Mouse (Mus musculus): ENCODE data around the gene BC035947. TPM values are rescaled to one million over a fixed set of nuclear protein-coding genes. Genes with fewer than 3 reads are reported as not detected.
"Not testable (repeated sequence)": the region's sequence is repeated elsewhere in the genome, so short reads cannot be mapped to it uniquely, and the experiment has no call there.

The BC035947 gene
- total RNA-seq (2015; ENCODE audit: low replicate concordance) = not detected in 2 replicates
- total RNA-seq (2017; ENCODE audit: low replicate concordance) = not detected in 2 replicates

DNA sequence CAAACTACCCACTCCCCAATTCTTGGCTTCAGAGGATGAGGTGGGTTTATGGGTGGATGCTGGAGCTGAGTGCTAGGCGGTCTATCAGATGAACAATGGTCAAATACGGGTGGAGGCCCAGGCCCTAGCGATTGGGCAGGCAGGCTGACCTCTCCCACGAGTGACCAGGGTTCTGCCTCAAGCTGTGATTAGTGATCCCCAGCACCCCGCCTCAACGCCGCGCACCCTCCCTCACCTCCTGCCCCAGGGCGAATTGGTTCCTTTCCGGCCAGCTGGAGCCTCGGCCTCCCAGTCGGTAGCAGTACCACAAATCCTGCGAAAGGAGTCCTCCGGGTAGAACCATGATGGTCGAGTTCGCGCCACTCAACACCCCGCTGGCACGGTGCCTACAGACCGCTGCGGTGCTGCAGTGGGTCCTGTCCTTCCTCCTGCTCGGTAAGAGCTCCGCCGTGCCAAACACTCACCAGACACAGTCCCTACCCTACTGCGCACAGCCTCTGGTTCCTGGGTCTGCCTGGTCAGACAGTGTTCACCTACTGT is at the start of gene BC035947:
TSS of gene BC035947 (minus strand) at position 538 of the 540 bp plus-strand sequence.
- ATAC-seq (replicated peaks; ENCODE audit: low FRiP score, poor library complexity, severe bottlenecking) = no peak

DNA sequence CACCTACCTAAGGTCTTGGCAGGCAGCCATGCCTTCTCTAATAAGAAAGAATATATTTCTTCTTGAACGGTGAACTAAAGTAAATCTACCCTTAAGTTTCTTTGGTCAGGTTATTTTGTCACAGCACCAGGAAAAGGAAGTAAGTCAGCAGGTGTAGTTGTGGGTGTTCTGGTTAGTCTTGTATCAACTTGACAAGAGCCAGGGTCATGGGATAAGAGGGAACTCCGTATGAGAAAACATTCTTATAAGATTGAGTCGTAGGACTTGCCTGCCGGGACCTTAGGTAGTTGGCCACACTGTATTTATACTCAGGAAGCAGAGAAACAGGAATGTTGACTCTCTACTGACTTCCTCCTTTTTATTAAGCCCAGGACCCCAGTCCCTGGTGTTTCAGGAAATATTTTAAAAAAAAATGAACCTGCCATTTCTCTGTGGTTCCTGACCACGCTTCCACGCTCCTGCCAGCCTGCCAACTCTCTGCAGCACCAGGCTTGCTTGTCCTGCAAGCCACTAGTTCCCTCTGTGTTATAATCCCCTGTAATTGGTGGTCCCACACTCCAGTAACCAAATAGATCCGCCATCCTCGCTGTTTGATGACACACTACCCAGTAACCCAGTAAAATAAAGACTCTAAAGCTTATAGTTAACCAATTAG is 42.2 kb upstream of the BC035947 start:
- no peak for ATAC-seq (replicated peaks; ENCODE audit: low FRiP score, poor library complexity, severe bottlenecking)

DNA sequence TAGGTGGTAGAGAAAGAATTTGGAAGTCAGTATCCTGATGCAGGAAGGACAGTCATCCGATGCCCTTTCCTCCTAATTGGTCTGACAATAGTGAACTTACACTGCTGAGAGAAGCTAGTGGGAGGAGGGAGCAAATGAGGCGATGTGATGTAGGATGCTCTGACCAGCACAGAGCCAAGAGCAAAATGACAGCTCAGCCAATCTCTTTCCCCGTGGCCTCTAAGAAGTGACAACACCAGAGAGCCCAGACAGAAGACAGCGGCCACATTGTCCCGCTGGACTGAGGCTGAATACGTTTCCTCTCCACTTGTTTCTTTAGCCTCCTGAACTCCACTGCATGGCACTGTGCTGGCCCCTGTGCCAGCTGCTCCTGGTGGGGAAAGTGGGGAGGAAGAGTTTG is 37.0 kb upstream of the BC035947 start:
- no peak for ATAC-seq (replicated peaks; ENCODE audit: low FRiP score, poor library complexity, severe bottlenecking)

DNA sequence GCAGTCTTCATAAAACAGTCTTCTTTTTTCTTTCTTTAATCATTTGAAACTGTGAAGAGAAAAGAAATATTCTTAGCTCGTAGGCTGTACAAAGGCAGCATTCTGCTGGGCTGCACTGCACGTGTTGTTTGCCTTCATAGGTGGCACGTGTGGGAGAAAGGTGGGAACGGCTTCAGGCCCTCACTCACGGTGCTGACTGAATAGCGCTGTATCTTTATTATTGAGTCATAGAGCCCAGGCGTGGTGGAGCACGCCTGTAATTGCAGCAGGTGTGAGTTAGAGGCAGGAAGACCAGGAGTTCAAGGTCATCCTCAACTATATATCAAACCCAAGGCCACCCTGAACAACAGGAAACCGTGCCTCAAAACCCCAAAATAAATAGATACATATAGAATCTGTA is 34.3 kb upstream of the BC035947 start:
- ATAC-seq (replicated peaks; ENCODE audit: low FRiP score, poor library complexity, severe bottlenecking) = no peak

DNA sequence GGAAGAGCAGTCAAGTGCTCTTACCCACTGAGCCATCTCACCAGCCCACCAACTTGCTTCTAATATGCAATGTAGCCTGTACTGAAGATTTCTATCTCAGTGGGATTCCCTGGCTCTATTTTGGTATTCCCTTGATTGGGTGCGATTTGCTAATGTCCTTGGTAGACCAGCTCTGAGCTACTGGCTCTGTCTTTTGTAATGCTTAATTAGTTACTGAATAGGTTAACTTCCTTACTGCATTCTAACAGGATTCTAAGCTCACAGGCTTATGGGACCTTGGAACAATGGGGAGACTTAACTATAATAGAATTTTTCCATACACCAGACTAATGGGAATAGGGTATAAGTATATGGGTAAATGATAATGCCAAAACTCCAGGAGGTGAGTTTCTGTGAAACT is 31.7 kb upstream of the BC035947 start:
- ATAC-seq (replicated peaks; ENCODE audit: low FRiP score, poor library complexity, severe bottlenecking) = not testable (repeated sequence)

DNA sequence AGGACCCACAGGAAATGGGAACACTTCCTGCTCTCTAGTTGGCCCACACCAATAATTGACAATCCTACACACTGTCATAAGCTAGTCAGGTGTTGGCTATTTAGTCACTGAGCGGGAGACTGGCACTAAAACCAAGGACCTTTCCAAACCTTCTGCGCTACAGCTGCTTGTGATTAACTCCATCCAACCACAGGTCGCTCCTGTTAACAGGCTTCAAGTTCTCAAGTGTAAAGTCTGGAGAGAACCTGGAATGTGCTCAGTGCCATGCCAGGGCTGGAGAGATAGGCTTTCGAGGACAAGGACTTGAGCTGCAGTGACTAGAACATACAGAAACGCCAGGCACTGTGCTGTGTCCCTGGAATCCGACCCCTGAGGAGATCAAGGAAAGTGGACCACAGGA is 27.2 kb upstream of the BC035947 start:
- no peak for ATAC-seq (replicated peaks; ENCODE audit: low FRiP score, poor library complexity, severe bottlenecking)

DNA sequence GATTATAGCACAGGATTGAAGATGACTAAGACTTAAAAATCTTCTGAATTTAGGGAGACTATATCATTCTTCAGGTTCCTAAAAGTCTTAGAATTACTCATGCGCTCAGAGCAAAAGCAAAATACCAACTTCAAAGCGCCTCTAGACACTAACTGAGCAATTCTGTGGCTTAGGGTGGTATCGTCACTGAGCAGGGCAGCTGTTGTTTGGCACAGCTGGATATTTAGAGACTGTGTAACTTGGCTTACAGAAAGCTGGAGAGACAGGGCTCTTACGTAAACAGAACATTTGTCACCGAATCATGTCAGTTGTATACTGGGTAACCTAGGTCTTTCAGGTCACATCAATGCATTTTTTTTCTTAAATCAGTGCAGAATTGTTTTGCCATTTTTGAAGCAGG is 26.4 kb upstream of the BC035947 start:
- ATAC-seq (replicated peaks; ENCODE audit: low FRiP score, poor library complexity, severe bottlenecking) = no peak

DNA sequence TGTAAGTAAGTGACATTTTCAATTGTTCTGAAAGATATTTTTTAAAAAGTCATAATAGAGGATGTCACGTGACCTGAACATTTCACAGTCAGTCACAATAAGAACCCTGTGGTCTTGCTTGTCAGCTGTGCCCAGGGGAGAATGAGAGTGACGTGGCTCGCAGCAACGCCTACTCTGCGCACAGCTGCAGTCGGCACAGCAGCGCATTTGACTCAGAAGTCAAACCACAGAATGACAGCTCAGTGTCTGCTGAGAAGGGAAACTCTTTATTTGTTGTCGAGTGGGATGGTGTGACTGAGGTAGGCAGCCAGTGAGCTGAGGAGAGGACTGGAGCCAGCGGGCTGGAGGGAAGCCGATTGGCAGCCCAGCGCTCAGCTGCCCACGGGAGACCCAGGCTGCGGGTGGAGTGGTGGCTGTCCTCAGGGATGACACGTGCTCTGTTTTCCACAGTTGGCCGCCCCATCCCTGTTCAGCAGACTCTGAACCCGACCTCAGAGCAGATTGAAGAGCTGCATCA is 25.6 kb upstream of the BC035947 start:
- ATAC-seq (replicated peaks; ENCODE audit: low FRiP score, poor library complexity, severe bottlenecking) = no peak

DNA sequence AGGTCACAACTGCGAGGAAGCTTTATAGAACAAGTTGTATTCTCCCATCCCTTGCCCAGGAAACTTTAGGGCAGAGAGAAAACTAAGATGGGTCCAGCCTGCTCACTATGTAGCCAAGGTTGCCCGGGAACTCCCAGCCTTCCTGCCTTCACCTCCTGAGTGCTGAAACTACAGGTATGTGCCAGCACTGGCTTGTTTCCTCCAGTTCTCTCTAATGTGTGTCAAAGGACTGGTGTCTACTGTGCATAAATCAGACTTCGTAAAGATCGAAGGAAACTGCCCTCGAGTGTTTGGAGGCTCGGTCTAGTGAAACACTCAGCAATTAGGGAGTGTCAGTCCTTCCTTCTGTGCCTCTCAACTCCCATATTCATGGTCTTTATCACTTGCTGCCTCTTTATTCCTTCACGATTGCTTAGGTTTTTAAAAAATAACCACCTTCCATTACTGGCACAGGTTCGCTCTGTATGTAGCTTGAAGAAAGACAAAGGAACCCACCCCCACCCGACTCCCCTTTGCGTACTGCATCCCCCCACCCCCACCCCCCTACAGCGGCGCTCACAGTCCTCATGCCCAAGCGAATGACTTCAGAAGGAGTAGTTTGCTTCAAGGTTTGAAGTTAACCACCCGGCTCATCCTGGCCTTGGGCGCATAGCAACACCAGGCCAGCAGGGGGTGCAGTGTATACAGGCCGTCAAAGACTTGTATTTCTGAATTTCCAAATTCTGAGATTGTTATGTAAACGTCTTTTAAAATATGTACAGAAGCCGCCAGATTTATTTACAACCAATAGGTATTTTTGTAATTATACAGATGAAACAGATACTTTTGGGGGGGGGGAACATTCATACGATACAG is 24.6 kb upstream of the BC035947 start:
- no peak for ATAC-seq (replicated peaks; ENCODE audit: low FRiP score, poor library complexity, severe bottlenecking)

DNA sequence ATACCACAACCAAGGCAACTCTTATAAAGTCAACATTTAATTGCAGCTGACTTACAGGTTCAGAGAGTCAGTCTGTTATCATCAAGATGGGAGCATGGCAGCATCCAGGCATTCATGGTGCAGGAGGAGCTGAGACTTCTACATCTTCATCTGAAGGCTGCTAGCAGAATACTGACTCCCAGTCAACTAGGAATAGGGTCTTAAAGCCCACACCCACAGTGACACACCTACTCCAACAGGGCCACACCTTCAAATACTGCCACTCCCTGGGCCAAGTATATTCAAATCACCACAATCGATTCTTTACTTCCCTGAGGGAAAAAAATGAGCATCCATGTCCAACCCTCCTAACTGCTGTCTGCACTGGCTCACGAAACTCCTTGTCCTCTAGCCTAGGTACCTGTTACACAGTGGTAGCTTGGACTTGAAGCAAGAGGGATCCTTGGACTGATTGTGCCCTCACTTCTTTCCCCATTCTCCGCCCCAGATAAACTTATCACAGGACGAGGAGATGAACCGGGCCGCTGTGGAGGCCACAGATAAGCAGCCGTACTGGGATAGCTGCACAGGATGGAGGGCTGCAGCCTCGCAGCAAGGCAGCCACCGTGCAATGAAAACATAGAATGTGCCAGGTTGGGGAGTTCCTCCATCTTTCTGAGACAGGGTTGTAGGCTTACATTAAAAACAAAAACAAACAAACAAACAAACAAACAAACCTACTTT is 22.6 kb upstream of the BC035947 start:
- no peak for ATAC-seq (replicated peaks; ENCODE audit: low FRiP score, poor library complexity, severe bottlenecking)

DNA sequence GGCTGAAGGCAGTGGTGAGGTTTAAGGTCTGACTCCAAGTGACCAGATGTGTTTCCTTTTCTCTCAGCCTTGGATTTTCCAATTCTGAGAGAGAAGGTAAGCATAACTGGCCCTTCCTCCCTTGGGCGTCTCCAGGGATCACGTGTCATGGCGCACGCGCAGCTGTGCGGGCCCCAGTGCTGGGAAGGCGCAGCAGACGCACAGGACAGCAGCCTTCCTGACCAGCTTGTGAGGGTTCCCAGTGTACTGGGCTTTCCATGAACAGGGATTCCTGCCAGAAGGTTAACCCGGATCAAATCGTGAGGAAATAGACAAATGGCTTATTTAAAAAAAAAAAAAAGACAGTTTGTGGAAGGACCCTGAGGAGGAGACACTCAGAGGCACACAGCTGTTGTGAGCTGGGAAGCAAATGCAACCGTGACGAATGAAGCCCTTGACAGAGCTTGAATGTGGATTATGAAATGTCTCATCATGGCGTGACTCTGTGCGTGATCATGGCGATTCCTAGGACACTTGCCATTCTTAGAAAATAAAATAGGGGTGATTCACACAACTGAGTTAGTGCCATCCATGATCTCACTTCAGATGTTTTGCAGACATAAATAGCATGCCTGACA is 20.3 kb upstream of the BC035947 start:
- no peak for ATAC-seq (replicated peaks; ENCODE audit: low FRiP score, poor library complexity, severe bottlenecking)

DNA sequence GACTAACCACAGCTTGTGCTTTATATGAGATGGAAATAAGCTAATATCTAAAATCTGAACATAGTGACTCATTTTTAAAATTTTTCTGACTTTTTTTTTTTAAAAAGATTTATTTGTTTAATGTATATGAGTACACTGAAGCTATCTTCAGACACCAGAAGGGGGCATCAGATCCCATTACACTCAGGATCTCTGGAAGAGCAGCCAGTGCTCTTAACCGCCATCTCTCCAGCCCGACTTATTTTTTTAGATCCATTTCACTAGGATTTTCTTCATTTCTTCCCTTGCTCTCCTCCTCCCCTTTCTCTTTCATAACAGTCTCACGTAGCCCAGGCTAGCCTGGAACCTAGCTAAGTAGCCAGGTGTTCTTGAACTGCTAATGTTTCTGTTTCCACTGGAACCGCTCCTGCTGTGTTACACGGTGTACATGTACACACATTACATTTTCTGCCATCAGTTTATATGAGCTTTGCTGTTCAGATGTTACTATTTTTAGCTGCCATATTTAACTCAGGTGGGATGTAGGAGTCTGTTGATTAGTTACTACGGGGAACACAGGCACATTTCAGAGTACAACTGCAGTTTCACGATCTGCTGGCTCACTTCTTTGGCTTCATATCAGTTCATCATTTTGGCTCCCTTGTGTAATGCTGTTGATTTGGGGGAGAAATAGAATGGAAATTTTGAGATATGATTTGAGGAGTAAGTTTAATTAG is 18.7 kb upstream of the BC035947 start:
- ATAC-seq (replicated peaks; ENCODE audit: low FRiP score, poor library complexity, severe bottlenecking) = no peak

DNA sequence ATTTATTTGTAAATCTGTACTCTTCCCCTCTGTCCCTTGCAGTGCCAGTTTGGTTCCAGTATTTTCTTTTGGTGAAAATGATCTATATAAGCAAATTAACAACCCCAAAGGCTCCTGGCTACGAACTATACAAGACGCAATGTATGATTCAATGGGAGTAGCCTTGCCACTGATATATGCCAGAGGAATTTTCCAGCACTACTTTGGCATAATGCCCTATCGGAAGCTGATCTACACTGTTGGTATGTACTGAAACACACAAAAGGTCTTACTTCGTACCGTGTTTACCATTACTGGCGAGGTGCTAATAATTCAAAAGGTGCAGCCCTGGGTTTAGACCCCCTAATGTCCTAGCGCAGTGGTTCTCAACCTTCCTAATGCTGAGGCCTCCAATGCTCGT is 17.1 kb upstream of the BC035947 start:
- ATAC-seq (replicated peaks; ENCODE audit: low FRiP score, poor library complexity, severe bottlenecking) = no peak

DNA sequence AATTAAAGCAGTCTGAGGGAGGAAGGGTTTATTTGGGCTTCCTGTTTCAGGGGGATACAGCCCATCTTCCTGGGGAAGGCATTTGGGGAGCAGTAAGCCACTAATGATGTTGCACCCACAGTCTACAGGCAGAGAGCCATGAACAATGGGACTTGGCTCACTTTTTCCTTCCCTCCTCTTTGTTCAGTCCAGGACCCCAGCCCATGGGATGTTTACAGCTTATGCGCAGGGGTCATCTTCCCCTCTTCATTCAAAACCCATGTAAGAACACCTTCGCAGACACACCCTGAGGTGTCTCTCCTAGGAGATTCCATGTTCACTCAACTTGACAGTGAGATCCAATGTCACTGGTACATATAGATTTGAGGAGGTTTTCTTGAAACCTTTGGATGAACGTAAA is 16.4 kb upstream of the BC035947 start:
- ATAC-seq (replicated peaks; ENCODE audit: low FRiP score, poor library complexity, severe bottlenecking) = no peak

DNA sequence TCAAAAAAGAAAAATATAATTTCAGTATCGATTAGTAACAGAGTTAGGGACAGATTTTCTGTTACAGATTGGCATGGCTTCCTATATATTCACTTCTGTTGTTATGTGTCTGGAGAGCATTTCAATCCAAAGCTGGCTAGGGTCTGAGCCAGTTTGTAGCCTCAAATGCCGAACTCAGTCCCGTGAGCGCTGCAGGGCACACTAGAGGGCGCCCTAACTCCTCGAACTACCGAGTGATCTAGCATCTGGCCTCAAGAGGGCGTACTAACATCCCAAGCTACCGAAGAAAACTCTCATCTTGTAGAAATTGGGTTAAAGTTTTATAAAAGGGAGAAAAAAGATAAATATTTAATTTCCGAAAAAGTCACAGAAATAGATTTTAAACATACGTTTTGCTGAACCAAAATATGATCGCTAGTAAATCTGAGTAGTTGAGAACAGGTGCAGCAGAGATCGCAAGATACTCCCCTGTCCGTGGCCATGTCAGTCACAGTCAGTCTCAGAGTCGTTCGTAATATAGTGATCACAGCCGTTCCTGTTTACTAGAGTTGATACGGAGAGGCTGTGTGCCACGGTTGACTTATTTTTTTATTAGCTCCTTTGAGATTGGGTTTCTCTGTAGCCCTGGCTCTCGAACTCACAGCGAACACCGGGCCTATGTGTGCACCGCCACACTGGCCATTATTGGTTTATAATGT is 13.4 kb upstream of the BC035947 start:
- no peak for ATAC-seq (replicated peaks; ENCODE audit: low FRiP score, poor library complexity, severe bottlenecking)

DNA sequence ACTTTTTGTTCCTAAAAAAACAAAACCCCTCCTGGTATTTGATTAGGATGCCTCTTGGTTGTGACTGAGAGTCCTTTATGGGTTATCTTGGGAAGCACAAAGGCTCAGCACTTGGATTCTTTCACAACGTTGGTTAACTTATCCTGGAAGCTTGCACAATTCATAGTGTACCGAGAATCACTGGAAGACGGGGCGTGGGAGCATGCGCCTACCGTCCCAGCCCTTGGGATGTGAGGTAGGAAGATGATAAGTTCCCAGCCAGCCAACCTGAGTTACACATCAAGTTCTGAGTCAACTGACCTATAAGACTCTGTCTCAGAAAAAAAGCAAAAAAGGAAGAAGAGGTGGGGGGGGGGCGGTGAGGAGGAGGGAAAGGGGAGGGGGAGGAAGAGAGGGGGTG is 6.9 kb upstream of the BC035947 start:
- no peak for ATAC-seq (replicated peaks; ENCODE audit: low FRiP score, poor library complexity, severe bottlenecking)

DNA sequence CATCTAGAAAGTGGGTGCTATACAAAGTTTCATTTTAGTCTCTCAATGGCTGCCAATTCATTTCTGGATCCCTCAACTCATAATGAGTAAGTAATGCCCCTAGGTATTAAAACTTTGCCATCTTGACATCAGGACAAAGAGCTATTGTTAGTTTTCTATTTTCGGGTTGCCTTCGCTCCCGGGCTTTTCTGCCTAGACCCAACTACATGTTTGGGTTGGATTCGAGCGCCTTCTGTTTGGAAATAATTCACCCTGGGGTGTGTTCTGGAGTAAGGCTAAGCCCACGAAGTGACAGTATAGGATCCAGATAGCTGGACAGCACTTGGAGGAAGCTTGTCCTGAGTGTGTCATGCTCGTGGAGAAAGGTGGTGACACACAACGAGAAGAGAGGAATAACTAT is 798 bp upstream of the BC035947 start:
- ATAC-seq (replicated peaks; ENCODE audit: low FRiP score, poor library complexity, severe bottlenecking) = no peak

DNA sequence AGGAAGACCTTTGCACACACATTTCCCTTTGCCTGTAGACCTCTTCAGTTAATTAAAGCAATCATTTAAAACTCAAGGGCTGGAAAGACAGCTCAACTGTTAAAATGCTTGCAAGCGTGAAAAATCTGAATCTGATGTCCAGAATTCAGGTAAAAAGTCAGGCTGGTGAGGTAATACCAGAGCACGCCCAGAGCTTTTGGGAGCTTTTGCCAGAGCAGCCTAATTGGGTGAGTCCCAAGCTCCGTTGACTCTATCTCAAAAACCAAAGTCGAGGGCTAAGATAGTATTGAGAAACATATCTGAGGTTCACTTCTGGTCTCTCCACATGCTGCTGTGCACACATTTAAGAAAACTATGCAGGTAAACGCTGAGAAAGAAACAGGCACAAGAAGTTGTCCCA is 1.1 kb downstream of the BC035947 start, which contains the start of gene Mogat1:
TSS of gene Mogat1 (plus strand) at position 130 of the 400 bp plus-strand sequence.
- no peak for ATAC-seq (replicated peaks; ENCODE audit: low FRiP score, poor library complexity, severe bottlenecking)

All from erythroid progenitor cell, adult 5-6 weeks (primary cell).